Mouse (Mus musculus) thymus, adult 18-20 months (tissue): Measurements from ENCODE around the gene Csnk2a2.

Experiments
- DNase-seq, 2 experiments: peaks; one replicate each; pipeline ENCODE4 v3.0.0; 2022; ENCODE audit warnings: mixed read lengths in 2 of 2

The Csnk2a2 gene

GRCm38 (mm10) chr8:95411309-95411972 is 78.4 kb downstream of the Csnk2a2 start:
- no peak for DNase-seq

GRCm38 (mm10) chr8:95409518-95409917 is 80.3 kb downstream of the Csnk2a2 start:
- DNase-seq, result no peak

DNA sequence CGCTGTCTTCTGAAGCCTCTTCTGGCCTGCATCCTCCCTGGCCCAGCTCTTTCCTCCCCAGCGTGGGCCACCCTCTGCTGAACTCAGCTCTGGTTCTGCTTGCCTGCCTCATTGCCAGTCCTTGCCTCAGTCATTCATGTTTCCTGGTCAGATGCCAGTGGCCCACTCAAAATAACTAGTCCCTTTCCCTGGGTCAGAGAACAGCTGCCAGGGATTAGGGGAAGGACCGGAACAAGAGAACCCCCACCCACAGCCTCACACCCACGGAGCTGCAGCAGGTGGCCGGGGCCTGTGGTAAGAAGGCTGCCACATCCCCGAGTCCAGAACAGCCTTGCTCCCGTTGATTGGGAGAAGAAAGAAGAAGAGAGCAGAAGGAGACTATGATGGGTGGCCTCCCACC is 88.7 kb downstream of the Csnk2a2 start:
- DNase-seq, result no peak

DNA sequence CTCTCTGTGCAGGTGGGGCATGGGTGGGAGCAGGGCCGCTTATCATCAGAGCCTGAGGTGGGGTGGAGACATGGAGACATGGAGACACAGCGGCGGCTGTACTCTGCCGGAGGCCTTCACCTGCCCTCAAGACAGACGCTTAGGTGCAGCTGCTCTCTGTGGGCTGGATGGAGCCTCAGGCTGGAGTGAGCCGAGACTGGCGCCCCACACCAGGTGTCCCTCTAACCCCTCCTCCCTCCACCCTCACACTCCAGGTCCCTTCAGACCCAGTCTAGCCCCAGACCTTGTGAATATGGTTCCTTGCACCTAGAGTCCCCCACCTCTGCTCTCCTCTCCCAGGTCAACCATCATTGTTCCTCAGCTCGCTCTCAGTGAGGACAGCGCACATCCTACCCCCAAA is 90.7 kb downstream of the Csnk2a2 start:
- DNase-seq, result no peak

- no peak for DNase-seq
Observed at GRCm38 (mm10) chr8:95397201-95397600, 92.6 kb downstream of the Csnk2a2 start.

DNA sequence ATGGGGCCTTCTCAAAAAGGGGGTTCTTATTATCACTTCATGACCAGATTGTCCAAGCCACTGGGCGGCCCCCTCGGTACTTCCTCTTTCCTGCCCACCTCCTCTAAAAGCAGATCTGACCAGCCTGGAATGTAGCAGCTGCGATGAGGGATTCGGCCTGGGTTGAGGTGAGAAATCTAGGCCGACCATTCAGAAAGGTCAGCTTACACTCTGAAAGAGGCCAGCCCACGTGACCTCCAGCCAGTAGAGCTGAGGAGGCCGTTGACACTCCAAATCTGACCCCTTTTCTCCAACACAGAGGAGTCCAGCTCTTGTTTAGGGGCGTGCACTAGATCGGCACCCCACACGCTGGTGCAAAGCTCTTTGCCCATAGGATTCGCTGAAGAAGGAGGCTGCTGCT is 93.1 kb downstream of the Csnk2a2 start:
- DNase-seq, result no peak
